Mouse (Mus musculus) megakaryocyte, embryonic 14.5 days (primary cell): Measurements from ENCODE around the gene Scd2.

Source experiments
- FLI1 ChIP-seq: IDR thresholded peaks from 2 replicates; pipeline ENCODE4 v1.6.1; 2012; ENCODE audit warnings: low read length, inconsistent platforms, mixed read lengths
- GATA1 ChIP-seq: IDR thresholded peaks from 3 replicates; pipeline ENCODE4 v1.6.1; 2012; ENCODE audit warnings: mixed read lengths, low read length, inconsistent platforms, borderline replicate concordance

DNA sequence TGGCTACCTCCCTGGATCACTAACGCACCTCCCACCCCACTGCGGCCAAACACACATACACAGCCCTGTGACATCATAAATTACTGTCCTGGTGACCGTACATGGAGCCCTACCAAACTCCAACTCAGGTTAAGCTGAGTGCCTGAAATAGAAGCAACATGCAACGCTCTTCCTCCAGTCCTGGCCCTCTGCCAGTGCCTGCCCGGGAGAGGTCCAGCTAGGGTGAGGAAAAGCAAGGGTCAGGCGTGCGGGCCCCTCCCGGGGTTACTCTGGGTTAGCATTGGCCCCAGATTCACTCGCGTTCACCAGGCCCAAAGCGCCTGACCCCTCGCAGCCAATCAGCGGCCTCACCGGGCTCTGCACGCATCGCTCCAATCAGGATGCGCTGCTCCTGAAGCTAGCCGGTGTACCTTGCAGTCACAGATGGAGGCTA lies 20.9 kb downstream of the Scd2 start:
- TF ChIP-seq GATA1 (no peak), FLI1 (no peak)
